Mouse (Mus musculus) liver, adult 10 weeks (tissue): ENCODE data around the gene Gm21425. TPM values are rescaled to one million over a fixed set of nuclear protein-coding genes. Genes with fewer than 3 reads are reported as not detected.

Experiments
- polyA plus RNA-seq: library from polyadenylated mRNA; stranded (reverse); fragments of 350-450 nt; fragmentation: Illumina TruSeq; extraction: RNeasy Lipid Tissue Mini Kit (QIAGEN cat#74804); gene quantifications from one replicate; pipeline ENCODE4 v1.2.3, GENCODE M21; 2014; ENCODE audit warnings: low read depth, low replicate concordance

The Gm21425 gene
- polyA plus RNA-seq = not detected

DNA sequence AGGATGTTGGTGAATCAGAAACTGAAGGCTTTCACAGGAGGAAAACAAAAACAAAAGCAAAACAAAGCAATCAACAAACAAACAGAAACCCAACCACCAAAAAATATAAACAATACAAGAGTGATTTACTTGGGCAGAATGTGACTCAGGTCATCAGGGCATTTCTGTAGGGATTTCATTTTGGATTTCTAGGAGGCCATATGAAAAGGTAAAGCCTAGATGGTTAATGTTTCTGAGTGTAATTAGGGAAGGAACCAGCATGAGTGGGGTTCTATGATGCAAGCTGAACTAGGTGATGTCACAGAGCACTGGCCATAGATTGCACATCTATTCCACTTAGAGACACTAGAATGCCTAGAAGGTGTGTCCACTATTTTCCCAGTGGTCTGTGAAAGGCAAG is at the start of gene Gm21425:
Gene Gm21425 (plus strand): TSS at position 301 of the 400 bp plus-strand sequence.

DNA sequence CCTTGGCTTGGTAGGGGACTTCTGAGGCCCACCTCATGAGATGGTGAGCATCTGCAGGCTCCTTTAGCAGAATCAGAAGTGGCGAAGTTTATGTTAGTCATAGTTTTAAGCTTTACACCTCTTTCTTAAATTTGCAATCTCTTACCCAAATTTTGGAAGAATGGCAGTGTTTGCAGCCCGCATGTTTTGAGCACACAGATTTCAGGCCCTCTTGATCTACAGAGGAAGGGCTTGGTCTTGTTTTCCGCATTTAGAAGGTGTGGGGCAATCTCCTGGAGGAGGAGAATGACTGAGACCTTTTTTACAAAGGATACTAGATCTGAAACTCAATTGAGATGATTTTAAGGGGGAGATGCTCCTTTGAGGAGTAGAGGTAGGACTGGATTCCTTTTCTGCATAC is 28.4 kb upstream of the Gm21425 start, which contains the start of gene Gm21891:
Gene Gm21891 (minus strand): TSS at position 101 of the 400 bp plus-strand sequence.

Other genes starting within 250 kb of the Gm21425 start
- gene Gm20807, start 119.1 kb upstream of the Gm21425 start, polyA plus RNA-seq = not detected
- gene Gm21891, start 28.5 kb upstream of the Gm21425 start, polyA plus RNA-seq = not detected
- gene Gm21828, start 62.0 kb downstream of the Gm21425 start, polyA plus RNA-seq = not detected
- gene Gm21440, start 90.4 kb downstream of the Gm21425 start, polyA plus RNA-seq = not detected
- gene Gm21454, start 90.5 kb downstream of the Gm21425 start, polyA plus RNA-seq = not detected
- gene Gm21725, start 187.1 kb downstream of the Gm21425 start, polyA plus RNA-seq = not detected